Mouse (Mus musculus): ENCODE measurements around the gene Trappc6a. TPM values are rescaled to one million over a fixed set of nuclear protein-coding genes. Genes with fewer than 3 reads are reported as not detected.

Trappc6a gene
- total RNA-seq, 2 experiments from 2014 or later, result 23.0 to 24.2 TPM

DNA sequence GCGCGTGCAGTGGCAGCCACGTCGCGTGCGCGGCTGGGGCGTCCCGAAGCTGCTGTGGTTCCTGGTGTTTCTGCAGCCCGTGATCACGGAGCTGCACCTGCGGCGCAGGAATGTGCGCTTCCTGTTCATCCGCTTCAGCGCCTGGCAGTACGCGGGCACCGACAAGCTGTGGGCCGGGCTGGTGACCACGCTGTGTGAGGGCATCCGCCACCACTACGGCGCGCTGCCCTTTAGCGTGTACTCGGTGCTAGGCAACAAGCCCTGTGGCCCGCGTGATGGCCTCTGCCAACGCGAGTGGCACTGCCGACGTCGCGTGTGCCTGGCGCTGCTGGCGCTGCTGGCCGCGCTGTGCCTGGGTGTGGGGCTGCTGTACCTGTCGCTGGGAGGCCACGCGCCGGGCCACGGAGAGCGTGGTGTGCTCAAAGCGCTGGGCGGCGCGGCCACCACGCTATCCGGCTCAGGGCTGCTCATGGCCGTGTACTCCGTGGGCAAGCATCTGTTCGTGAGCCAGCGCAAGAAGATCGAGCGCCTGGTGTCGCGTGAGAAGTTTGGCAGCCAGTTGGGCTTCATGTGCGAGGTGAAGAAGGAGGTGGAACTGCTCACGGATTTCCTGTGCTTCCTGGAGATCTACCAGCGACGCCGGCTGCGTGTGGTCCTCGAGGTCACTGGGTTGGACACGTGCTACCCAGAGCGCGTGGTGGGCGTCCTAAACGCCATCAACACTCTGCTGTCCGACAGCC, 15.0 kb downstream of the Trappc6a start:
- no peak for DNase-seq (ENCODE audit: low spot score in 2 of 2)

DNA sequence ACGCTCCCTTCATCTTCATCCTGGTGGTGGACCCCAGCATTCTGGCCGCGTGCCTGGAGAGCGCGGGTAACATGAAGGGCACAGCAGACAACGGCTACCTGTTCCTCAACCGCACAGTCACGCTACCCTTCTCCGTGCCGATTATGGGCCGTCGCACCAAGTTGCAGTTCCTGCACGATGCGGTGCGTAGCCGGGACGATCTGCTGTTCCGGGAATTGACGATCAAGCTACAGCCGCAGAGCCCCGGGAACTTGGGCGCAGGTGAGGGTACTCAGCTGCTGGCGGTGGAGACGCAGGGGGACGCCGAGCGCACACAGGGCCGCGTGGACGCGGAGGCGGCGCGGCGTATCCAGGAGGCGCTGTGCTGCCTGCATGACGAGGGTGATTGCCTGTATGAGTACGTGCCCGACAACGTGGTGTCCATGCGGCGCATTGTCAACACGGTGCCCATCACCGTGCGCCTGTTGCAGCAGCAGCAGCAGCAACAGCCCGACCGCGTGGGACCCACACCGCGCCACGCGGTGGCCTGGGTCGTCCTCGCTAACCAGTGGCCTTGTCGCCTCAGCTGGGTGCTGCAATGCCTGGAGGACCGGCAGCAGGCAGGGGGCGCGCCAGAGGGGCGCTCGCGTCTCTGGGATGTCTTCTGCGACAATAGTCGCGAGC, 15.7 kb downstream of the Trappc6a start:
- DNase-seq (ENCODE audit: low spot score in 2 of 2), result peak; percentile 78 to 80

DNA sequence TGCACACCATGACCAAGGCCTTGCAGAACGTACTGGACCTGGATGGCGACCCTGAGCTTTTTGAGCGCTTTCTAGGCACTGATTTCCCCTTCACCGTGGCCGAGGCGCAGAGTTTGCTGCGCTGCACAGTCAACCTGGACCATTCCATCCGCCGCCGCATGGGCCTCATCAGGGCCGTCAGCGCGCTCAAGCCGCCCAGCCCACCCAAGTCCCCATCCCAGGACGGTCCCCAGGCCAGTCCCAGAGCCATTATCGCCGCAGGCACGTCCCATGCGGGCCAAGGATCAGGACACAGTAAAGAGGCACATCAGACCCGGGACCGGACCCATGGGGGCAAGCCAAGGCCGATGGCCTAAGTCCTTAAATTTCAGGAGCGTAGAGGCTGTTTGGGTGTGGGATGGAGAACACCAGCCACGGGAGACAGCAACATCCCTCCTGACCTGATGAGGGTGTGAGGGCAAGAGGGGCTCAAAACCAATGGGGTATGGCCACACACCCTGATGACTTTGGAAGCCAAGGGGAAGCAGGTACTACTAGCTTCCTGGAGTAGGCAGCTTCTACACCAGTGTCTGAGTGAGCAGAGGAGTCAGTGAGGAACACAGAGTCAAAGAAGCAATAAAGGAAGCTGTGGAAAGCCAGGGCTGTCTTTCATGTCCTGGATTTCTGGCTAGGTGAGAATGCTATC, 16.4 kb downstream of the Trappc6a start:
- DNase-seq (ENCODE audit: low spot score in 2 of 2), result no peak

DNA sequence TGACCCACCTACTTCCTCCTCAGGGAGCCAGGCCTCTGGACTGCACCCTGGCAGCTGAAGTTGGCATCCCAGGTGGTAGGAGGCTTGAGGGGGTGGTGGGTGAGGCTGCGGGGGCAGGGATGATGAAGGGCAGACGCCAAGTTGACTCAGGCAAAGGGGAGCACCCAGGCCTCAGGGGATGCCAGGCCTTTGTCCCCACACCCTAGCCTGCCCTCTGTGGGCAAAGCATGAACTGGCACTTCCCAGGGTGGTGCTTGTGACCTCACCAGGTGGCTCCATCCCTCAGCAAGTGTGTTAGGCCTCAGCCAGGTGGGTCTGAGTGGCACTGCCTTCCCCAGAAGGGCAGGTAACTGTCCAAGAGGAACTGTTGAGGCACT, 16.9 kb downstream of the Trappc6a start:
- DNase-seq (ENCODE audit: low spot score in 2 of 2), result no peak

DNA sequence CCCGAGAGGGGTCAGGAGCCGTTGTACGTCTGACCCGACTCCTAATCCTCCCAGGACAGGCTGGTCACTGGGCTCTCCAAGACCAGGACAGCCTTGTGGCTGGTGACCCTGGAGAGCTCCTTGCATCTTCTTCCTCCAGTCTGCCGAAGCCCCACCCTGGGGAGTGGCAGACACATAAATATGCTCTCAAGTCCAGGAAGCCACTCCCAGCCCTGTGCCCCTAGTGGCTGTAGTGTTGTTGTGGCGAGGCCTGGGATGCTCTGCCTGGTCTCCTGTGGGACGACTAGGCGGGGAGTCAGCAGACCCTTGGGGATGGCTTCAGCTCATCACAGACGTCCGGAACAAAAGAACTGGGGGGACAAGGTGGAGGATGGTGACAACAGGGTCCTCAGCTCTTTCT, 22.9 kb downstream of the Trappc6a start:
- DNase-seq (ENCODE audit: low spot score in 2 of 2), result no peak

DNA sequence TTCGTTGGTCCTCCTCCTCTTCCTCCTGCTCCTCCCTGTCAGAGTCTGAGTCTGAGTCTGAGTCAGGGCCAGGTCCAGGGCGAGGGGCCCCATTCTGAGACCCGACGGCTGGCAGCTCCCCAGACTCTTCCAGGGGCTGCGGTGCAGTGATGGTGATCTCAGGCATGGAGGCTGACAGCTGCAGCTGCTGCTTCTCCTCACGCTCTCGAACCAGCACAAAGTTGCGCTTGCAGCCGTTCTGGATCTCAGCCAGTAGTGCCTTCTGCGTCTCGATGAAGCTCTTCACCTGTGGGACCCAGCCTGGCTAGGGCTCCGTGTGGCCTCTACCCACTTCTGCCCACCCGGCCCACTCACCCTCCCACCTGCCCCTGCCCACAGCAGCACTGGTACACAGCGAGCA, 24.0 kb downstream of the Trappc6a start:
- no peak for DNase-seq (ENCODE audit: low spot score in 2 of 2)

DNA sequence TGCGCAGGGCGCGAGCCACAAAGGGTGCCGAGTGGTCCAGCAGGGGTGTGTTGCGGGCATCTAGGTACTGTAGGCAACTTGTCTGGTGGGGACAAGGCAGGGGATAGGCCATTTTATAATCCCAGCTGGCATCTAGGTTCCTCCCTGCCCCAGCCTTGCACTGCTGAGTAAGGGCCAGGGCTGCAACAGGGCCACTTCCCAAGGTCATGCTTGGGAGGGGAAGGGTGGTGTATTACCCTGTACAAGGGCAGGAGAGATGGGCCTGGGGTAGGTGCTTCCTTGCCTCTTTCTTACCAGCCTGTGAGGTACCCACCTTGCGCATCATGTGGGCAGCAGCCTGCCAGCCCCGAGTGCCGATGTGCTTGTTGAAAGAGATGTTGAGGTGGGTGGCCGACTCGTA, 26.5 kb downstream of the Trappc6a start:
- no peak for DNase-seq (ENCODE audit: low spot score in 2 of 2)

DNA sequence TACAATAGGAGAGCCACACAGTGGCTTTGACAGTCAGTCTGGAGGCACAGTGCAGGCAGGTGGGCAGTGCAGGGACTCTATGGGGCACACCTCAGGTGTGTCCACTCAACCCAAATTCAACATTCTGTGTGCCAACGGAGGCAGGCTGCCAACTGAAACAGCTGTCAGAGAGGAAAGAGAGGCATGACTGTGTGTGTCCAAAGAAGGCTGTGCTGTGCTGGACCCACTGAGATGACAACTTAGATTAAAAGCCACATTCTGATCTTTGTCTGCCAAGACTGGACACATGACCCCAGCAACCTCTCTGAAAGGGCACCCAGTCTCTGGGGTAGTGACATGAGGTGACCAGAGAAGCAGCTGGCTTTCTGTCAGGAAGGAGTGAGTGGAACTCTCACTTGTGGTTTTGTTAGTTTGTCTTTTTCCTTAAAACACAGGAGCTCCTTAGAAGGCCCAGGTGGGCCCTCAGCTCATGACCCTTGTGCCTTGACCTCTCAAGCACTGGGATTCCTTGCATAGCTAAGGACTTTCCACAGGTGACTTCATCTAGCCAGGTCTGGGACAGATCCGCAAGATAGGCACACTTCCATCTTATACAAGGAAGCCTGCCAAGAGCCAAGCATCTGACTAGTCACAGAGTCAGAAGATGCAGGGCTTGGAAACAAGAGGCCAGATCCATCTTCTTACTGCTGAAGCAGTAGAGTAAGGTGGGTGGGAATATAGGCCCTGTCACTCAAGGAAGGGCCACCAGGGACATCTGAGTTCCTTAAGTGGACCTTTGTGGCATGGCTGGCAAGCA, 32.8 kb downstream of the Trappc6a start:
- no peak for DNase-seq (ENCODE audit: low spot score in 2 of 2)

DNA sequence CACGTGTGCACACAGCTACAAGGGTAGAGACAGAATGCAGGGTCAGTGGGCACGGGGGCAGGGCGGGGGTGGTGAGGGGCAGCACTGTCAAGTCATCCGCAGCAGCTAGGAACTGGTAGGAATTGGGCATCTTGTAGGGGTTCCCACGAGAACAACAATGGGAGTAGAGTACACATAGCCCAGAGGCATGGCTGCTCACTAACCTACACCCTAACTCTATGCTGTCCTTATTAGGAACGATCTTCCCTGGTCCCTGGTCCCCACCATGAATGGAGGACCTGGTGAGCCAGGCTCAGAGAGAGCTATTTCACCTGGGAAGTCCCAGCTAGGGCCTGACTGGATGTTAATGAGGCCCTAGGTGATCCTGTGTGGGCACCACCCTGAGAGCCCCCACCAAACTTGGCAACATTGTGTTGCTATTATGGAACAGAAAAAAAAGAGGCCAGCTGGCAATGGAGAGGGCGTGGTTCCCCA, 33.5 kb downstream of the Trappc6a start:
- no peak for DNase-seq (ENCODE audit: low spot score in 2 of 2)

DNA sequence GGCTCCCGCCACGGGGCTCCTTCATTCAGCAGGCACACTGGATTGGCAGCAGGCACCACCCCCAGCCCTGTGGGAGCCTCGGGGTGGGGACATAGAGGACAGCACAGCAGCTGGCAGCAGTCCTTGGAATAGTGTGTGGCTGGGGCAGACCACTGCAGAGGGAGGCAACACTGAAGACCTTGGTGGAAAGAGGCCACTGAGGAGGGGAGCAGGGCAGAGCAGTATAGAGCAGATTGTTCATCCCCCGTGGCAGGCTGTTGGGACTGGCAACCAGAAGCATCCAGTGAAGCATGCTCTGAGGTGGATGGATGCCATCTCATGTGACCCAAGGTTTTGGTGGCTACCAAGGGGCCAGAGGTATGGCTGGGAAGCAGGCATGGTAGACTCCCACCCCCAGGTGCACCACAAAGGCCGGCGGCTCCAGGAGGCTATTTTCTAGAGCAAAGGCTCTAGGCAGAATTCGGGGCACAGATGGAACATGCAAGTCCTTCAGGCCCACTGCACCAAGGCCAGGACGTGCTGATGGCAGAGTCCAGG, 34.0 kb downstream of the Trappc6a start:
- peak in 1 of 2 experiments; percentile 44 for DNase-seq (ENCODE audit: low spot score in 2 of 2)

DNA sequence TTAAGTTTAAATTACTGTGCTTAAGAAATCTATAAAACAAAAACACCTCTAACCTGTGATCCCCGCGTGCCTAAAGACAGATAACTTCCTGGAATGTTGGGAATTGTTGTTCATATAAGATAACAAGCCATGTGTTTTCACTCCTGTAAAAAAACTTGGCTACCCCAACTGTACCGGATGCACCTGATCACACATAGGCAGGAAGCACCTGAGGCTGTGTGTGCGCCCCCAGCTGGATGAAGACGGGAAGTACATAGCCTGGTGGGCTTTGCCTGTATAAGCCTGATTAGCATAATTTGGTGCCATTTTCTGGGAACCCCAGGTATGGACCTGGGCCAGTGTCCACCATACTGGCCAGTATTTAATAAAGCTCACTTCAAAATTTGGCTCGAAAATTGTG, 35.4 kb downstream of the Trappc6a start:
- no peak for DNase-seq (ENCODE audit: low spot score in 2 of 2)

DNA sequence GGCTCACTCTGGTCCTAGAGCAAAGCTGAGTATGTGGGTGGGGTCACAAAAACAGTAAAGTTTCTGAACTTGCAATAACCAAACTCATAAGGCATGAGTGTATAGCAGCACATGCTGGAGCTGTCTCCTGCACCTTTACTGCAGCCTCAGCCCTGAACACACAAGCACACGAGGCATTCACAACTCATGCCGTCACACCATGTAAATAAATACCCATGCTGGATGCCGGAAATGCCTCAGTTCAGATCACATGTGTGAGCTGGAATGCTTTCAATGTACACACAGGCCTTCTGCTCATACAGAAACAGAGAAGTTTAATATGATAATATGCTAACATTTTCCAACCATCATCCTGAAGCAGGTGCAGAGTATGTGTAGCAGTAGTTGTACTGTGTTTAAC, 37.8 kb downstream of the Trappc6a start:
- no peak for DNase-seq (ENCODE audit: low spot score in 2 of 2)

DNA sequence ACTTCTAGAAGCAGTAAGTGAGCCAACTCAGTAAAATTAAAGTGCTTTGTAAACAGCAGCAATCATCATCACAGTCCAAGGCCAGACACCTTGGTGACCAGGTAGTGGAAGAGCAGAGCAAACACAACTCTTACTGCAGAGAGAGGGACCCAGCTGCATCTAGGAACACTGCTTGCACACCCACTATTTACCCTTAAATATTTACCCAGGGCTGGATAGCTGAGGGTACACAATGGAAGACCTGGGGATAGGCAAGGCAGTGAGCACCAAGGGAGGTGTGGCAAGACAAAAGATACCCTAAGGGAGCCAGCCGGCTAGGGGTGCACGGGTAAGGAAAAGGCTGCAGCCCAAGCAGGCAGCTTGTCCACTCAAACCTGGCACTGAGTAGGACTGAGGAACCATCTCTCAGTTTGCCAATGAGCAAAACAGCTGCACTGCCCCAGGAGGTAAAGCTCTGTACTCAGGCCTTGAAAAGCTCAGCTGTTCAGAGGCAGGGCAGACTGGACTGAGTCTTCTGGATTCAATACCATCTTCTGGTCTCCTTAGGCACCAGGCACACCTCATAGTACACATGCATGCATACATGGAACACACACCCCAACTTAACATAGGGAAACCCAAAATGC, 39.3 kb downstream of the Trappc6a start:
- DNase-seq (ENCODE audit: low spot score in 2 of 2), result no peak

DNA sequence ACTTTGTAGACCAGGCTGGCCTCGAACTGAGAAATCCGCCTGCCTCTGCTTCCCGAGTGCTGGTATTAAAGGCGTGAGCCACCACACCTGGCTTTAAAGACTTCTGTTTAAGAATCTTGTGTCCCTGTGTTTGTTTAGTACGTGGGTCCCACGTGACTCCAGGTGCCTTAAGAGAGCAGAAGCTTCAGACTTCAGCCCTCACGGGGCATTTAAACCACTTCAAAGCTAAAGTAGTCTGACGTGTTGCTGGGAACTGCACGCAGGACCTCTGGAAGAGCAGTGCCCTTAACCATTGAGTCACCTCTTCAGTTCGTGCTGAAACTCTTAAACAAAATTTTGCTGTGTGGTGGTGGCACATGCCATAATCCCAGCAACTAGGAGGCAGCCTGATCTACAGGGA, 41.2 kb downstream of the Trappc6a start:
- no peak for DNase-seq (ENCODE audit: low spot score in 2 of 2)

DNA sequence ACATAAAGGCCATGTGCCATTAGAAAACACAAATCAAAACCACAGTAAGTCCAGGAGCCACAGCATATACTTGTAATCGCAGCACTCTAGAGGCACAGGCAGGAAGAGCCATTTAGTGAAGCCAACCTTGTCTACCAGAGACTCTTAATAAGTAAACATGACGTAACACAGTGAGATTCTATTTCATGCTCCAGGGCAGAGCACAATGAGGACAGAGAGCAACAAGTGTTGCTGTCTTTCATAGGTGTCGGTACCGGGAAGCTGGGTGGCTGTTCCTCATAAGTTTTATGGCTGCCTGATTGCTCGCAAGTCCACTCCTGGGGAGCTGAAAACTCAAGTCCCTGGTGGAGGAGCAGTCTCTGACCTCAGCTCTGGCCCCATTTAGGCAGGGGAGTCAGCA, 43.4 kb downstream of the Trappc6a start:
- DNase-seq (ENCODE audit: low spot score in 2 of 2), result no peak

DNA sequence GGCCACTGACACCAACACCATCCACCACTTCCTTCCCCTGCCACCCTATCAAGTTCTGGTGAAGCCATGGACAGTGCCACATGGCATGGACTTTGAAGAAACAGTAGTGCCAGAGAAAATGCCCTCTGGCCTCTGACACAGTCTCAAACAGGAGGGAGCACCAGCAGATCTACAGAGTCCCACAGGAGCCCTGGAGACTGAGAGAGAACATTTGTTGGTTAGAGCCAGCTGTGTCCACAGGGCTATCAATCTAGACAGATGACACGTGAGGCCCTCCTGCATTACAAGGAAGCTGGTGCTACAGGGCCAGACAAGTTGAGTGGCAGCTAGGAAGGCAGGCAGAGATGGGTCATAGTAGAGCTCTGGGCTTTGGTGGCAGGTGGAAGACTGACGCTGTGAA, 44.2 kb downstream of the Trappc6a start:
- DNase-seq (ENCODE audit: low spot score in 2 of 2), result no peak

DNA sequence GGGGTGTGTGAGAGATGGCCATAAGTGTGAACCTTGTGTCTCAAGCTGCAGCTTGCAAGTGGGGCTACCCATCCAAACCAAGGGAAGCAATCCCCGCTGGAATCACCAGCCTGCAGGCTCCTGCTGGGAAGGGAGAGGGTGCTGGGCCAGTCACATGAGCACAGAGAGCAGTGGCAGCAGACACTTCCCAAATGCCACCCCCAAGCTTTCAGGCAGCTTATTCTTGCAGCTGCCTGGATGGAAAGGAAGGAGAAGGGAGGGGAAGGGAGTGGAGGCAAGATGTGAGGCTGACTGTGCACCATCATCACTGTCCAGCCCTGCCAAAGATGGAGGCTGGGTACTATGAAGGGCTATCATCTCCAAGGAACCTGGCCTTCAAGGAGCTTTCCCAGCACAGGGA, 46.0 kb downstream of the Trappc6a start:
- peak; percentile 40 to 57 for DNase-seq (ENCODE audit: low spot score in 2 of 2)

DNA sequence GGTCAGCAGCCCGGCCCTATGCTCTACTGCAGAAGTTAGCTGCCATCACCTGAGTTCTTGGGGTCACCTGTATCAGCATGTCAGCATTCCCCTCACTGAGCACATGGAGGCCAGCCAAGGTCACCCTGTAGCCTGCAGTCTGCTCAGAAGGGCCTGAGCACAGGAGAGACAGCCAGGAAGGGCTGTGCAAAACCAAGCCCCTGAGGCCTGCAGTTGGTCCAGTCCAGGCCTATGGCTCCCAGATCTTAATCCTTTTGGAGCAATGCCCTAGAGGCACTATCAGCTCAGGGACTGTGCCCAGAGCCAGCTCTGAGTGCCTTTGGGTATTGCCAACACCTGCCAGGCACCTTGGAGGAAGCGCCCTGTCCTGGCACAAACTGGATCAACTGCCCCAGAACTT, 48.9 kb downstream of the Trappc6a start:
- no peak for DNase-seq (ENCODE audit: low spot score in 2 of 2)

DNA sequence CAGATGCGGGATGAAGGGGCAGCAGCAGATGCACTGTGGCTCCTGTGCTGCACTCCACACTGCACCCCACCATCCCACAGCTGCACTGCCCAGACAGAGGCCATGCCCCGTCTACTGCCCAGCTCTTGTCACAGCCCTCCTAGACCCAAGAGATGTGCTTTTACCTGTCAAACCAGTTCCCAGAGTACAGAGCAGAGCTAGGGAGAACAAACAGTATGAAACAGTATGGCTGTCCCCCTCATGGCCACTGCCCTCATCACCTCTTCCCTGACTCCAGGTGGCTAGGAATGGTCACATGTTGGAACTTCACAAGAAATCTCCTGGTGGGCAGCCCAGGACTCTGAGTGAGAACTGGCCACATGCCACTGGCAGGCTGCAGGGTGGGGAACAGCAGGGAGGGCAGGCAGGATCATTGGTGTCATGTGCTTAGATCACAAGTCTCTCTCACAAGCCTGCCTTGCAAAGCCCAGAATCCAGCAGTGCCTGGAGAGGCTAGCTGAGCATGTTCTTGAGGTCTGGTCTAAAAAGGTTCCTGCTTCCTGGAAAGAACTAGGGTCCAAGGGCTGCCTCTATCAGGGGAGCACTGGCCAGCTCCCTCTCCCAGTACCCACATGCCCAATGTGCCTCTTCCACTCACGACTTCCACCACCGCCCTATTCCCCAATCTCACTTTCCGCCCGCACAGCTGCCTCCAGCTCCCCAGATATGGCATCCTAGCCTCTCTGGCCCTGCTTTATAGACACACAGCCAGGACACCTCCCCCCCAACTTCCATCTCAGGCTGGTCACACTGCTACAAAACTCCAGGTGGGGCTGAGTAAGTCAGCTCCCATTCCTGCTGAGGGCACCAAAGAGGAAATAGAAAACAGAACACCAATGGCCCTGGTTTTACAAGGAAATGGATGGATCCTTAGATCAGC, 50.0 kb downstream of the Trappc6a start:
- no peak for DNase-seq (ENCODE audit: low spot score in 2 of 2)

DNA sequence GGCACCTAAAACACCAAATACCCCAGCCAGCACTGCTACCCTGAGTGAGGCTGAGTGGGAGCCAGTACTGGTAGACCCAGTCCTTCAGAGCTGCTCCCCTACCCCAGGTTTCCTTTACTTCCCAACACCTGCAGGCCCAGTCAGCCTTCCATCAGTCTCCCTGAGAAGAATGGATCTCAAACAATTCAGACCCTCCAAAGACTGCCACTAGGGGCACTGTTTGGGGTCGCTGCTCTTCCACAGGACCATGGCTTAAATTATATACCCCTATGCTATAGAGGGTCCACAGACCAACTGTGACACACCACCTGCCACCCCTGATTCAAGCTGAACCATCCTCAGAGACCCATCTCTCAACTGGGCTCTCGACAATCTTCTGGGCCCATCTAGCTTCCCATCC, 50.8 kb downstream of the Trappc6a start:
- DNase-seq (ENCODE audit: low spot score in 2 of 2), result no peak

All from layer of hippocampus, postnatal 14 days (tissue).